Mouse (Mus musculus) embryo, embryonic 9.5 days (tissue): ENCODE results near the gene Vash1.

Source experiments
- DNase-seq: peaks from one replicate; pipeline ENCODE4 v3.0.0-alpha.2; 2017; ENCODE audit errors: extremely low spot score

The Vash1 gene

GRCm38 (mm10) chr12:86678591-86679545 lies at the start of gene Vash1:
TSS of gene Vash1 (plus strand) at chr12:86678700.
- peak; percentile 84 for DNase-seq

- DNase-seq: no peak
Observed at GRCm38 (mm10) chr12:86628783-86629172, 49.7 kb upstream of the Vash1 start.

GRCm38 (mm10) chr12:86641763-86642162 lies 36.7 kb upstream of the Vash1 start:
- no peak for DNase-seq

GRCm38 (mm10) chr12:86644512-86645273 lies 33.8 kb upstream of the Vash1 start:
- DNase-seq: no peak

GRCm38 (mm10) chr12:86645494-86645893 lies 33.0 kb upstream of the Vash1 start:
- DNase-seq: no peak

- DNase-seq: no peak
Observed at GRCm38 (mm10) chr12:86646831-86647230, 31.7 kb upstream of the Vash1 start.

- DNase-seq: no peak
Observed at GRCm38 (mm10) chr12:86647279-86647678, 31.2 kb upstream of the Vash1 start.

GRCm38 (mm10) chr12:86647736-86648135 lies 30.8 kb upstream of the Vash1 start:
- DNase-seq: no peak

GRCm38 (mm10) chr12:86648489-86648888 lies 30.0 kb upstream of the Vash1 start:
- no peak for DNase-seq

- DNase-seq: no peak
Observed at GRCm38 (mm10) chr12:86651301-86651860, 27.1 kb upstream of the Vash1 start.

- DNase-seq: no peak
Observed at GRCm38 (mm10) chr12:86652570-86653041, 25.9 kb upstream of the Vash1 start.

- DNase-seq: peak; percentile 46
Observed at GRCm38 (mm10) chr12:86659447-86659968, 19.0 kb upstream of the Vash1 start.

- DNase-seq: no peak
Observed at GRCm38 (mm10) chr12:86660466-86660865, 18.0 kb upstream of the Vash1 start.

GRCm38 (mm10) chr12:86665656-86666055 lies 12.8 kb upstream of the Vash1 start:
- no peak for DNase-seq

GRCm38 (mm10) chr12:86668404-86668803 lies 10.1 kb upstream of the Vash1 start:
- DNase-seq: no peak

GRCm38 (mm10) chr12:86672105-86672504 lies 6.4 kb upstream of the Vash1 start:
- no peak for DNase-seq

- no peak for DNase-seq
Observed at GRCm38 (mm10) chr12:86672507-86672906, 6.0 kb upstream of the Vash1 start.

- DNase-seq: peak; percentile 37
Observed at GRCm38 (mm10) chr12:86679546-86679930, 1.0 kb downstream of the Vash1 start.

GRCm38 (mm10) chr12:86679991-86680491 lies 1.5 kb downstream of the Vash1 start:
- DNase-seq: no peak

- DNase-seq: no peak
Observed at GRCm38 (mm10) chr12:86680591-86681193, 2.2 kb downstream of the Vash1 start.

- DNase-seq: no peak
Observed at GRCm38 (mm10) chr12:86681626-86682025, 3.1 kb downstream of the Vash1 start.
